Mouse (Mus musculus) myocyte (in vitro differentiated cells): ENCODE measurements around the gene Smarce1. TPM values are rescaled to one million over a fixed set of nuclear protein-coding genes. Genes with fewer than 3 reads are reported as not detected.

Source experiments
- H3K27me3 ChIP-seq: one replicate; pipeline ENCODE4 v1.6.1; 2011; ENCODE audit not compliant: control insufficient read depth, insufficient read depth, insufficient read length
- H3K36me3 ChIP-seq: one replicate; pipeline ENCODE4 v1.6.1; 2011; ENCODE audit not compliant: control insufficient read depth, insufficient read depth
- H3K4me2 ChIP-seq: one replicate; pipeline ENCODE4 v1.6.1; 2011; ENCODE audit warnings: low read depth, control low read depth
- H3K4me3 ChIP-seq: one replicate; pipeline ENCODE4 v1.5.1; 2011; ENCODE audit warnings: mild to moderate bottlenecking, control low read depth, moderate library complexity
- H3K79me2 ChIP-seq: one replicate; pipeline ENCODE4 v1.6.1; 2011; ENCODE audit not compliant: control insufficient read depth, insufficient read depth
- H3ac ChIP-seq: one replicate; pipeline ENCODE4 v1.6.1; 2011; ENCODE audit not compliant: control insufficient read depth, insufficient read length
- CEBPB ChIP-seq: IDR thresholded peaks from 2 replicates; pipeline ENCODE4 v1.6.1; 2011; ENCODE audit warnings: mild to moderate bottlenecking, moderate library complexity; ENCODE audit not compliant: poor library complexity, insufficient read depth, severe bottlenecking
- E2F4 ChIP-seq: IDR thresholded peaks from one replicate; pipeline ENCODE4 v1.6.1; 2011; ENCODE audit warnings: mild to moderate bottlenecking, control low read depth, moderate library complexity; ENCODE audit not compliant: insufficient read depth
- MAX ChIP-seq: IDR thresholded peaks from one replicate; pipeline ENCODE4 v1.6.1; 2011; ENCODE audit warnings: low read depth, mild to moderate bottlenecking, control low read depth
- MYOD1 ChIP-seq, 3 experiments: IDR thresholded peaks; one replicate each; pipeline ENCODE4 v1.6.1; 2011; ENCODE audit warnings: control low read depth in 2 of 3, low read depth in 2 of 3, mild to moderate bottlenecking in 2 of 3, moderate library complexity in 1 of 3; ENCODE audit not compliant: insufficient read length in 2 of 3, control insufficient read depth in 1 of 3
- MYOG ChIP-seq, 3 experiments: IDR thresholded peaks; one replicate each; pipeline ENCODE4 v1.6.1; 2011; ENCODE audit warnings: control low read depth in 2 of 3, low read depth in 2 of 3, mild to moderate bottlenecking in 2 of 3; ENCODE audit not compliant: insufficient read length in 2 of 3, control insufficient read depth in 1 of 3, insufficient read depth in 1 of 3
- POLR2A ChIP-seq: IDR thresholded peaks from one replicate; pipeline ENCODE4 v1.6.1; 2011; ENCODE audit warnings: low read depth, mild to moderate bottlenecking, control low read depth, moderate library complexity; ENCODE audit not compliant: insufficient read length
- POLR2AphosphoS2 ChIP-seq: IDR thresholded peaks from one replicate; pipeline ENCODE4 v1.6.1; 2011; ENCODE audit warnings: low read depth, control low read depth; ENCODE audit not compliant: insufficient read length
- REST ChIP-seq: IDR thresholded peaks from one replicate; pipeline ENCODE4 v1.6.1; 2011; ENCODE audit warnings: mild to moderate bottlenecking, control low read depth, moderate library complexity; ENCODE audit not compliant: insufficient read depth, insufficient read length
- SRF ChIP-seq: IDR thresholded peaks from one replicate; pipeline ENCODE4 v1.6.1; 2011; ENCODE audit warnings: low read depth; ENCODE audit not compliant: control insufficient read depth, insufficient read length
- TCF12 ChIP-seq: IDR thresholded peaks from one replicate; pipeline ENCODE4 v1.6.1; 2011; ENCODE audit warnings: mild to moderate bottlenecking, control low read depth; ENCODE audit not compliant: poor library complexity, insufficient read depth, severe bottlenecking
- TCF3 ChIP-seq: IDR thresholded peaks from one replicate; pipeline ENCODE4 v1.6.1; 2011; ENCODE audit warnings: low read depth, control low read depth; ENCODE audit not compliant: insufficient read length
- USF1 ChIP-seq: IDR thresholded peaks from one replicate; pipeline ENCODE4 v1.6.1; 2011; ENCODE audit warnings: low read depth, mild to moderate bottlenecking, control low read depth, moderate library complexity
- polyA plus RNA-seq: library from polyadenylated mRNA; unstranded; fragments of >200 nt; fragmentation: generic; extraction: Trizol; gene quantifications from one replicate; pipeline ENCODE4 v1.2.1, GENCODE M21; 2012; ENCODE audit warnings: missing spikeins

Gene Smarce1
- polyA plus RNA-seq, 1 experiment = 90.3 TPM

DNA sequence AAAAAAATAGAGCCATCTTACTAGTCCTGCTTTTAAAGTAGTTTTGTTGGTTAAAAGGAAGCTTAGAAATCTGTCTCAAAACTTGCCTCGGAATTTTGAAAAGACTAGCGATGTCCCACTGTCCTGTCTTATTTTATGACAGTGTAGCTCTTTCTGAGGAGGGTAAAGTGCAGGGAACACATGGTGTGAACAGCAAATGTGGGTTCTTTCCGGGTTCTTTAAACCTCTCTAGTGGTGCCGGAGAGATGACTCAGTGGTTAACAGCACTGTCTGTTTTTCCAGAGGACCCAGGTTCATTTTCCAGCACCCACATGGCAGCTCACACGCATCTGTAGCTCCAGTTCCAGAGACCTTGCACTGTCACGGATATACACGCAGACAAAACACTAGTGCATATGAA, 38.4 kb upstream of the Smarce1 start:
- peaks cover 62% of the 10 kb centered on the region for H3K27me3 ChIP-seq
- no peak overlapping the region for H3K4me3 ChIP-seq
- no peak overlapping the region for H3ac ChIP-seq
- TF ChIP-seq POLR2A = no peak
- no peak for TF ChIP-seq MYOD1 (IDR thresholded peaks at IDR 0.05; ENCODE audit: control insufficient read depth in 1 of 3, insufficient read length in 2 of 3, low read depth in 2 of 3)
- no peaks in the 10 kb centered on the region for H3K79me2 ChIP-seq
- no peaks in the 10 kb centered on the region for H3K36me3 ChIP-seq
- no peak overlapping the region for H3K4me2 ChIP-seq

DNA sequence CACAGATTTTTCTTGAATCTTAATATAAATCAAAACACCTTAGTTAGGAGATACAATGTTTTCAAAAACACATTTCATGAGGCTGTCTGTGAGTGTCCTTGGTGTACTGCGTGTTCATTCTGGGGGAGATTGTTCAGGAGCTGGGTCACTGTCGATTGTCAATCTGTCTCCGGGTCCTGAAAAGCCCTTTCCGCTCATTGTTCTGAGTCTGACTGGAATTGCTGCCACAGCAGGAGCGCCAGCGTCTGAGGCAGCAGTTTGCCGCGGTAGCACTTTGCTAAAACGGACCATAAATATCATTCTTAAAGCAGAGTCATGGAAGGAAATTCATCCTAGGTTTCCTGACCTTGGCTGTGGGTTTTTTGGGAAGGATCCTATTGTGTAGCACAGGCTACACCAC, 35.0 kb upstream of the Smarce1 start:
- H3K4me3 ChIP-seq = no peak overlapping the region
- H3K4me2 ChIP-seq = no peak overlapping the region
- no peak for TF ChIP-seq REST
- no peak for TF ChIP-seq POLR2AphosphoS2
- no peak for TF ChIP-seq MAX
- no peak for TF ChIP-seq MYOG (IDR thresholded peaks at IDR 0.05; ENCODE audit: control insufficient read depth in 1 of 3, insufficient read depth in 1 of 3, insufficient read length in 2 of 3, low read depth in 2 of 3)
- no peak for TF ChIP-seq MYOD1 (IDR thresholded peaks at IDR 0.05; ENCODE audit: control insufficient read depth in 1 of 3, insufficient read length in 2 of 3, low read depth in 2 of 3)
- TF ChIP-seq USF1 = no peak
- TF ChIP-seq POLR2A = no peak
- no peak for TF ChIP-seq TCF3
- no peak for TF ChIP-seq TCF12
- TF ChIP-seq SRF = no peak
- no peak for TF ChIP-seq E2F4
- TF ChIP-seq CEBPB = no peak
- H3K79me2 ChIP-seq = no peaks in the 10 kb centered on the region
- peaks cover 49% of the 10 kb centered on the region for H3K27me3 ChIP-seq
- no peaks in the 10 kb centered on the region for H3K36me3 ChIP-seq
- H3ac ChIP-seq = no peak overlapping the region

DNA sequence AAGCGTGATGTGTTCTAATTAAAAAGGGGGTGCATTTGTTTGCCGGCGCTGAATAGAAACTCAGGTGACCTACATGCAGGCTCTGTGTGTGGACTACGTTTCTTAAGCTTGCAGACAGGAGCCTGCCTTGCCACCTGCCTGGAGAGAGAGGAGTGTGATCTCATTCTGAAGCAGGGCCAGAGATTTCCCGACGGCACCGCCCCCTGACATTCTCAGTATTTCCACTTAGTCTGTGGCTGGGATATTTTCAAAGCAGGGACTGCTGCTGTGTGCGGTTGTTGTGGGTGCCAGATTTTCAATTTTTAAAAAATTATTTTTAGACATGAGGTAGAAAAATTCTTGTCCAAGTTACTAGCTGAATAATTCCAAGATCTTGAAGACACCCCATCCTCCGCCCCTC, 34.4 kb upstream of the Smarce1 start:
- peaks cover 43% of the 10 kb centered on the region for H3K27me3 ChIP-seq
- H3ac ChIP-seq = no peak overlapping the region
- no peaks in the 10 kb centered on the region for H3K79me2 ChIP-seq
- no peaks in the 10 kb centered on the region for H3K36me3 ChIP-seq
- TF ChIP-seq SRF = no peak
- no peak for TF ChIP-seq CEBPB
- TF ChIP-seq TCF3 = no peak
- no peak for TF ChIP-seq E2F4
- no peak for TF ChIP-seq USF1
- no peak for TF ChIP-seq MYOD1 (IDR thresholded peaks at IDR 0.05; ENCODE audit: control insufficient read depth in 1 of 3, insufficient read length in 2 of 3, low read depth in 2 of 3)
- TF ChIP-seq REST = no peak
- H3K4me3 ChIP-seq = no peak overlapping the region
- no peak overlapping the region for H3K4me2 ChIP-seq

DNA sequence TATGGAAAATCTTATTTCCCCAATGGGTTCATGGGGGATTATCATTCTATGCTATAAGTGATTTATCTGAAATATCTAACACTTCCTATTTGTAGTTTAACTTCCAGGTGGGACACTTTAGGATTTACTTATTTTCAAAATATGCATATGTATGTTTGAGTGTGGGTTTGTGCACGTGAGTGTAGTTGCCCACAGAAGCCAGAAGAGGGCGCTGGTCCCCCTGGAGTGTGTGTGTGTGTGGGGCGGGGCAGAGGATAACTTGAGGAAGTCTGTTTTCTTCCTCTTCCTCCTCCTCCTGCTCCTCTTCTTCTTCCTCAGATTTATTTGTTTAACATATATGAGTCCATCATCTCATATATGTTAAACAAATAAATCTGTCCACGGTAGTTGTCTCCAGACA, 25.4 kb upstream of the Smarce1 start:
- no peaks in the 10 kb centered on the region for H3K79me2 ChIP-seq
- H3K36me3 ChIP-seq = no peaks in the 10 kb centered on the region
- no peak overlapping the region for H3K4me2 ChIP-seq
- H3K27me3 ChIP-seq = peaks cover 11% of the 10 kb centered on the region
- TF ChIP-seq POLR2AphosphoS2 (no peak), USF1 (no peak), MYOG (IDR thresholded peaks at IDR 0.05; ENCODE audit: control insufficient read depth in 1 of 3, insufficient read depth in 1 of 3, insufficient read length in 2 of 3, low read depth in 2 of 3) (no peak), REST (no peak), CEBPB (no peak), MAX (no peak), E2F4 (no peak), POLR2A (no peak), SRF (no peak), TCF12 (no peak), TCF3 (no peak), MYOD1 (IDR thresholded peaks at IDR 0.05; ENCODE audit: control insufficient read depth in 1 of 3, insufficient read length in 2 of 3, low read depth in 2 of 3) (no peak)
- H3K4me3 ChIP-seq = no peak overlapping the region
- no peak overlapping the region for H3ac ChIP-seq

DNA sequence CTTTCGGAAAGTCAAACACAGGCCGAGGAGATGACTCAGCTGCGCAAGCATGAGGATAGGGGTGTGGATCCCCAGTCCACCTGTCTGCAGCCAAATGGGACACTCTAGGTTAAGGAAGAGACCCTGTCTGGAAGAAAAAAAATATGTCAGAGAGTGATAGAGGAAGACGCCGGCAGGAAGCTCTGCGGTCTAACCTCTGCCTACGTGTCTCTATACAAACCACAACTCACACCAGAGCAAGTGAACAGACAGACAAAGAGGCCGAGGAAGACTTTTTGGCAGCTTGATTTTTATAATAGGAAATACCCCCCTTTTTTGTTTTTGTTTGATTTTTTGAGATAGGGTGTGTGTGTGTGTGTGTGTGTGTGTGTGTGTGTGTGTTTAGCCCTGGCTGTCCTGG, 24.5 kb upstream of the Smarce1 start:
- Histone ChIP-seq H3K4me2 (no peak overlapping the region), H3K4me3 (no peak overlapping the region), H3K36me3 (no peaks in the 10 kb centered on the region), H3ac (no peak overlapping the region), H3K27me3 (peaks cover 11% of the 10 kb centered on the region), H3K79me2 (no peaks in the 10 kb centered on the region)
- TF ChIP-seq USF1 (no peak), CEBPB (no peak), E2F4 (no peak), SRF (no peak), MYOG (IDR thresholded peaks at IDR 0.05; ENCODE audit: control insufficient read depth in 1 of 3, insufficient read depth in 1 of 3, insufficient read length in 2 of 3, low read depth in 2 of 3) (no peak), MYOD1 (IDR thresholded peaks at IDR 0.05; ENCODE audit: control insufficient read depth in 1 of 3, insufficient read length in 2 of 3, low read depth in 2 of 3) (no peak), MAX (no peak), TCF3 (no peak), POLR2A (no peak), REST (no peak), TCF12 (no peak), POLR2AphosphoS2 (no peak)
